Mouse (Mus musculus) G1E (cell line): ENCODE measurements around the gene Ccdc153.

Source experiments
- CTCF ChIP-seq: IDR thresholded peaks from 2 replicates; pipeline ENCODE4 v1.5.1; 2012; ENCODE audit warnings: low read depth, low read length, inconsistent platforms, mixed read lengths
- GATA1 ChIP-seq: IDR thresholded peaks from 2 replicates; pipeline ENCODE4 v1.6.1; 2012; ENCODE audit warnings: borderline replicate concordance, low read length, inconsistent platforms, mixed read lengths
- GATA2 ChIP-seq: IDR thresholded peaks from 2 replicates; pipeline ENCODE4 v1.6.1; 2012; ENCODE audit warnings: low read depth, low read length, inconsistent platforms, borderline replicate concordance
- POLR2AphosphoS5 ChIP-seq: IDR thresholded peaks from 2 replicates; pipeline ENCODE4 v1.6.1; 2012; ENCODE audit warnings: low read depth, low read length, inconsistent platforms; ENCODE audit not compliant: insufficient replicate concordance
- TAL1 ChIP-seq: conservative IDR thresholded peaks from 2 replicates; pipeline ENCODE4 v1.6.1; 2012; ENCODE audit warnings: low read depth, low read length, inconsistent platforms, mixed read lengths

DNA sequence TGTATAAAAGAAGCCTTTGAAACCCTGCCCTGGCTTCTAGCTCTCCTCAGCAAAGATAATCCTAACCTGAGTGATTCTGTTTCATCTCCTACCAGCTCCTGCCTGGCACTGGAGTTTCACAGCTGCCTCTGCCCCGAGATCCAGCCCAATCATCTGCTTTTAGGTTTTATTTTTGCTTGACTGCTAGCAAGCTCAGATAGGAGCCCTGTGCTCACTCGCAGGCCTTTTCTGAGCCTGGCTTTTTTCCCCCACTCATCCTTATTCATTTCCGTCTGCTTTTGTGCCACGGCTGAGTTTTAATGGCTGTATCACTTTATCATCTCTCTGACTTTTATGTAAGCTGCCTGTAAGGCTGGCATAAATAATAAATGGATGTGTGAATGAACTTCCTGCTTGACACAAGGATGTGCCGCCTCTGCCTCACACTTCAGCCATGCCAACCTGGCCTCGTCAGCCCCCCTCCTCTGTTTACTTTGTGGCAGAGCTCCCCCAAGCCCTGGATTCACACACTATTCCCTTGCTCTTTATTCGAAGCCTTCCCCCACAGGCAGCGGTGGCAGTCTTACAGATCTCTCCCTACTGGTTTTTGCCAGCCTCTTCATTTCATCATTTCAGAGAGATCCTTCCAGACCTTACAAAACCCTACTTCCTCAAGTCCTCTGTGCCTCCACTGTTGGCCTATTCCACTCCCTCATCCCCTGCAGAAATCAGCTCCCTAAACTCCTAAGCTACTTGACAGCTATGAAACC, 26.2 kb downstream of the Ccdc153 start:
- TF ChIP-seq CTCF = no peak
- TF ChIP-seq GATA1 = no peak
- TF ChIP-seq TAL1 = no peak
- no peak for TF ChIP-seq GATA2
- no peak for TF ChIP-seq POLR2AphosphoS5
